Mouse (Mus musculus) CH12.LX (cell line): ENCODE measurements at regions not wholly inside any gene's neighbourhood (a gene's known extent, or its start where the extent isn't known, plus 50 kb on each side); places are given as distances from the start of the nearest gene placed in this dataset.

Experiments used
- CTCF ChIP-seq, 2 experiments: IDR thresholded peaks in 1 of 2; conservative IDR thresholded peaks in 1 of 2; 2 replicates each; pipeline ENCODE4 v1.5.1; 2011 to 2012; ENCODE audit warnings: low read depth in 2 of 2, low read length in 2 of 2, improper control_type of control experiment in 1 of 2, inconsistent platforms in 1 of 2, mild to moderate bottlenecking in 1 of 2, moderate library complexity in 1 of 2
- E2F4 ChIP-seq: IDR thresholded peaks from 2 replicates; pipeline ENCODE4 v1.6.1; 2011; ENCODE audit warnings: low read depth, low read length, improper control_type of control experiment; ENCODE audit not compliant: insufficient replicate concordance
- ELF1 ChIP-seq: IDR thresholded peaks from 2 replicates; pipeline ENCODE4 v1.6.1; 2014; ENCODE audit warnings: low read depth, mild to moderate bottlenecking, inconsistent platforms, low read length, improper control_type of control experiment
- KAT2A ChIP-seq: IDR thresholded peaks from 2 replicates; pipeline ENCODE4 v1.6.1; 2012; ENCODE audit warnings: low read length, improper control_type of control experiment, inconsistent platforms; ENCODE audit not compliant: insufficient replicate concordance
- POLR2A ChIP-seq: IDR thresholded peaks from 2 replicates; pipeline ENCODE4 v1.6.1; 2011; ENCODE audit warnings: low read depth, mild to moderate bottlenecking, improper control_type of control experiment, low read length
- ZNF384 ChIP-seq: IDR thresholded peaks from 2 replicates; pipeline ENCODE4 v1.6.1; 2012; ENCODE audit warnings: low read depth, low read length, improper control_type of control experiment, inconsistent platforms

- TF ChIP-seq CTCF (conservative IDR thresholded peaks at IDR 0.05 in 1 of 2, IDR thresholded peaks at IDR 0.05 in 1 of 2; ENCODE audit: low read depth in 2 of 2, low read length in 2 of 2), result no peak
- no peak for TF ChIP-seq ZNF384
- no peak for TF ChIP-seq POLR2A
- no peak for TF ChIP-seq KAT2A
- no peak for TF ChIP-seq ELF1
- TF ChIP-seq E2F4, result no peak
Measured at GRCm38 (mm10) chr9:113342131-113342530, 365.9 kb downstream of the Pdcd6ip start.
